Mouse (Mus musculus): Measurements from ENCODE around the gene Shf. TPM values are rescaled to one million over a fixed set of nuclear protein-coding genes. Genes with fewer than 3 reads are reported as not detected.
A peak's percentile ranks its signal among the peaks of the same experiment; 100 is the strongest.

Shf gene
- polyA plus RNA-seq, 1 experiment from 2014 or later, result 8.6 TPM

DNA sequence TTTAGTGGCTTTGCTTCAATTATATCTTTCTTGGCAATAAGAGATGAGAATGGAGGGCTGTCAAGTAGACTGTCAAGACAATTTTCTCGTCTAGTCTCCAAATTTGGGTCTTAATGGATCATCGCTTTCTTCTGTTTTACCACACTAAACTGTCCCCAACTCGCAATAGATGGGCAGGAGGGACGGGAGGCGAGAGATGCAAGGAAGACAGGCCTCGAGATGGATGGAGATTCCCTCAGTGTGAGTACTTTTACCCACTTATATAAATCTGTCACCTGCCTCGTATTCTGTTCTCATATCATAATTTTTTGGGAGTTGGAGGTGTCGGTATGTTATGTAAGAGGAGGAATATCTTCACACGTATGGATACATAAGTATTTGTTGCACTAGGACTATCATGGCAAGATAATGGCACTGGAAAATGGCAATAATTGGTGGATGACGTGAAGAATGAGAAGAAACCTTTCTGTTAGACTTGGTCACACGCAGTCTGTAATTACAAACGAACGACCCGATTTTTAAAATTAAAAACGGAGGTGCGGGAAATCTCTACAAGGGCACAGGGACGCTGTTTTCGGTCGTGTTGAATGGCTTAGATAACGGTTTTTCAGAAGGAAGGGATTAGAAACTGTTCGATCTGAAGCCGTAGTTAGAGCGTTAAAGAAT is 5.8 kb upstream of the Shf start:
- H3K4me2 ChIP-seq (ENCODE audit: low read depth, low read length), result peak overlapping the region; percentile 47
- H3K9me3 ChIP-seq (replicated peaks; ENCODE audit: control insufficient read depth, low read length), result no peaks in the 10 kb centered on the region
- H3K27ac ChIP-seq (replicated peaks; ENCODE audit: low read depth, low read length), result no peak overlapping the region
- no peak for ATAC-seq (replicated peaks; ENCODE audit: insufficient number of reproducible peaks, low FRiP score, low TSS enrichment, low read depth)
- no peaks in the 10 kb centered on the region for H3K4me1 ChIP-seq (ENCODE audit: control insufficient read depth, insufficient read depth, low read length)
- WGBS, result 24% methylated on average over 23 of the region's 23 CpGs
- H3K36me3 ChIP-seq (replicated peaks; ENCODE audit: control insufficient read depth, insufficient read depth, low read depth, low read length), result no peaks in the 10 kb centered on the region
- no peaks in the 10 kb centered on the region for H3K27me3 ChIP-seq (ENCODE audit: control insufficient read depth, insufficient read depth, low read length)
- H3K4me3 ChIP-seq (ENCODE audit: low read depth, low read length), result peak overlapping the region; percentile 39
- H3K9ac ChIP-seq (replicated peaks; ENCODE audit: low read length), result peak overlapping the region; percentile 51
- DNase-seq (ENCODE audit: low spot score), result peak; percentile 50

GRCm38 (mm10) chr2:122374012-122374411 is 5.0 kb upstream of the Shf start:
- H3K9ac ChIP-seq (replicated peaks; ENCODE audit: low read length), result no peak overlapping the region
- DNase-seq (ENCODE audit: low spot score) (no peak), ATAC-seq (replicated peaks; ENCODE audit: insufficient number of reproducible peaks, low FRiP score, low TSS enrichment, low read depth) (no peak)
- no peak overlapping the region for H3K4me2 ChIP-seq (ENCODE audit: low read depth, low read length)
- no peaks in the 10 kb centered on the region for H3K9me3 ChIP-seq (replicated peaks; ENCODE audit: control insufficient read depth, low read length)
- no peaks in the 10 kb centered on the region for H3K36me3 ChIP-seq (replicated peaks; ENCODE audit: control insufficient read depth, insufficient read depth, low read depth, low read length)
- no peak overlapping the region for H3K4me3 ChIP-seq (ENCODE audit: low read depth, low read length)
- no peaks in the 10 kb centered on the region for H3K27me3 ChIP-seq (ENCODE audit: control insufficient read depth, insufficient read depth, low read length)
- no peaks in the 10 kb centered on the region for H3K4me1 ChIP-seq (ENCODE audit: control insufficient read depth, insufficient read depth, low read length)
- WGBS, result 77% methylated on average over 5 of the region's 5 CpGs
- H3K27ac ChIP-seq (replicated peaks; ENCODE audit: low read depth, low read length), result no peak overlapping the region

DNA sequence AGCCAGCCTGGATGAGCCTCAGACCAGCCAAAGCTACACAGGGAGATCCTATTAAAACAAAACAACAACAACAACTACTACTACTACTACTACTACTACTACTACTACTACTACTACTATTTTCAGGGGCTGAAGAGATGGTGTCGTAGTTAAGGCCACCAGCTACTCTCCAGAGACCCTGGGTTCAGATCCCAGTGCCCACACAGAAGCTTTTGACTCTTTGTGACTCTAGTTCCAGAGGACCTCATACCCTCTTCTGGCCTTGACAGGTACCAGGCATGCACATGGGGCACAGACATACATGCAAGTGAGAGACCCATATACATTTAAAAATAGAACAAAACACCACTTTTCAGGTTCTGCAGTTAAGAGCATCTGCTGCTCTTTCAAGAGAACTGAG is 3.6 kb upstream of the Shf start:
- DNase-seq (ENCODE audit: low spot score), result no peak
- Histone ChIP-seq H3K36me3 (replicated peaks; ENCODE audit: control insufficient read depth, insufficient read depth, low read depth, low read length) (no peaks in the 10 kb centered on the region), H3K27ac (replicated peaks; ENCODE audit: low read depth, low read length) (no peak overlapping the region), H3K27me3 (ENCODE audit: control insufficient read depth, insufficient read depth, low read length) (no peaks in the 10 kb centered on the region), H3K4me2 (ENCODE audit: low read depth, low read length) (no peak overlapping the region), H3K4me1 (ENCODE audit: control insufficient read depth, insufficient read depth, low read length) (peaks cover 2% of the 10 kb centered on the region; the same call in 1 of the 2 replicates), H3K4me3 (ENCODE audit: low read depth, low read length) (no peak overlapping the region), H3K9me3 (replicated peaks; ENCODE audit: control insufficient read depth, low read length) (no peaks in the 10 kb centered on the region), H3K9ac (replicated peaks; ENCODE audit: low read length) (no peak overlapping the region)
- no peak for ATAC-seq (replicated peaks; ENCODE audit: insufficient number of reproducible peaks, low FRiP score, low TSS enrichment, low read depth)
- WGBS, result 89% methylated on average over 1 of the region's 1 CpGs

- Histone ChIP-seq H3K9ac (replicated peaks; ENCODE audit: low read length) (no peak overlapping the region), H3K4me3 (ENCODE audit: low read depth, low read length) (no peak overlapping the region), H3K9me3 (replicated peaks; ENCODE audit: control insufficient read depth, low read length) (no peaks in the 10 kb centered on the region), H3K27me3 (ENCODE audit: control insufficient read depth, insufficient read depth, low read length) (no peaks in the 10 kb centered on the region), H3K4me2 (ENCODE audit: low read depth, low read length) (no peak overlapping the region), H3K4me1 (ENCODE audit: control insufficient read depth, insufficient read depth, low read length) (peaks cover 3% of the 10 kb centered on the region; the same call in 1 of the 2 replicates), H3K36me3 (replicated peaks; ENCODE audit: control insufficient read depth, insufficient read depth, low read depth, low read length) (no peaks in the 10 kb centered on the region), H3K27ac (replicated peaks; ENCODE audit: low read depth, low read length) (no peak overlapping the region)
- DNase-seq (ENCODE audit: low spot score), result no peak
- 61% methylated on average over 3 of the region's 3 CpGs for WGBS
- ATAC-seq (replicated peaks; ENCODE audit: insufficient number of reproducible peaks, low FRiP score, low TSS enrichment, low read depth), result no peak
Measured at GRCm38 (mm10) chr2:122372067-122372466, 3.1 kb upstream of the Shf start.

DNA sequence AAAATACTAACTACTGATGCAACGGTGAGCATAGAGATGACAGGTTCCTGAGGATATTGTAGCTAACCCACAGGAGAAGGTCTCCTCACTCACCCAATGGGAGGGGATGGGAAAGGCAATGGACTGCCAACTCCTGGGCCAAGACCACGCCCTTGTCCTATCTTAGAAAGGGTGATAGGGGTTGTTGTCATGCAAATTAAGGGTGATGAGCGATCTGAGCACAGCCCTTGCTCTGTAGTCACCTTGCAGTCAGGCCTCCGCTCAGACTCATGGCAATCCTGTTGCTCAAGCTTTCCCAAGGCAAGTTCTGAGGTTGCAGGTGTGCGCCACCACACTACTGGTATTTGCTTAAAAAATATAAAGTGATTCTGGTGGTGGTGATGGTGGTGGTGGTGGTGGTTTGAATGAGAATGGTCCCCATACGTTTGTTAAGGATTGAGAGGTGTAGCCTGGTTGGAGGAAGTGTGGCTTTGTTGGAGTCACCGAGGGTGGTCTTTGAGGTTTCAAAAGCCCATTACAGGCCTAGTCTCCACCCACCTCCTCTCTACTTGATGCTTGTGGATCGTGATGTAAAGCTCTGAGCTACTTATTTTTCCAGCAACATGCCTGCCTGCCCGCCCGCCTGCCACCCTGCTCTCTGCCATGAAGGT is 1.3 kb upstream of the Shf start:
- no peaks in the 10 kb centered on the region for H3K27me3 ChIP-seq (ENCODE audit: control insufficient read depth, insufficient read depth, low read length)
- no peaks in the 10 kb centered on the region for H3K9me3 ChIP-seq (replicated peaks; ENCODE audit: control insufficient read depth, low read length)
- peaks cover 3% of the 10 kb centered on the region for H3K4me1 ChIP-seq (ENCODE audit: control insufficient read depth, insufficient read depth, low read length)
- 26% methylated on average over 10 of the region's 10 CpGs for WGBS
- ATAC-seq (replicated peaks; ENCODE audit: insufficient number of reproducible peaks, low FRiP score, low TSS enrichment, low read depth) (no peak), DNase-seq (ENCODE audit: low spot score) (no peak)
- no peak overlapping the region for H3K9ac ChIP-seq (replicated peaks; ENCODE audit: low read length)
- no peak overlapping the region for H3K4me2 ChIP-seq (ENCODE audit: low read depth, low read length)
- no peaks in the 10 kb centered on the region for H3K36me3 ChIP-seq (replicated peaks; ENCODE audit: control insufficient read depth, insufficient read depth, low read depth, low read length)
- H3K27ac ChIP-seq (replicated peaks; ENCODE audit: low read depth, low read length), result no peak overlapping the region
- no peak overlapping the region for H3K4me3 ChIP-seq (ENCODE audit: low read depth, low read length)

DNA sequence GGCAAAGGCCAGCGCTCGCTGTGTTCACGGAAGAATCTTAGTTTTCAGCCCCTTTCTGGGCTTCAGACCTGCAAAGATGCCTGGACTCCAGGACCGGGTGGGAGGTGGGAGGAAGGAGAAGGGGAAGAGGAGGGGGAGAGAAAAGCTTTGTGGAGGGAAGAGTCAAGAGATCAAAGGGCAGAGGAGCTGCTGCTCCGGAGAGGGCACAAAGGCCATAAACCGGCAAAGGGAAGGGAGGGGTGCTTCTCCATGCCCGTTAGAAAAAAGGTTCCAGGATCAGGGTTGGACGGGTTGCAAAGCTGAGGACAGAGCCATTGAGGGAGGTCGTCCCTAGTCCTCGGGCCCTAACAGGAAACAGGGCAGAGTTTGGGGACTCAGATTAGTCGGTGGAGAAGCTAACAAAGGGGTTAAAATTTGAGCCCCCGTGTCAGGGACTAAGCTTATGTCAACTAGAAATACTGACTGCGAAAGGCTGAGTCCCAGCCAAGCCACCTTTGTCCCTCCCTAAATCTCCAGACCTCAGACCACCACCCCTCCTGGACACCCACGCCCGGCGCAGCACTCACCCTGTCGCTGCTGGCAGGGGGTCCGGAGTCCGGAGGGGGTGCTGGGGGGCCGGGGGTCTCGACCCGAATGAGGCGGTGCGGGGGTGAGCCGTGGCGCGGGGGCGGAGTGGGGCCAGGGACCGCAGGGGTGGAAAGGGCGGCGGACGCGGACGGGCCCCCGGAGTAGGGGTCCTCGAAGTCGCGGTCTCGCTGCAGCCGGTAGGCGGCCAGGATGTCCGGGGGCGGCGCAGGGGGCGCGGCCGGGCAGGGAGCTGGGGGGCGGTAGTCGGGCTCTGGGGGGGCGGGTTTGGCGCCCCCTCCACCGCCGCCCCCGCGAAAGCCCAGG is 636 bp downstream of the Shf start:
- peak; percentile 37 for DNase-seq (ENCODE audit: low spot score)
- H3K9ac ChIP-seq (replicated peaks; ENCODE audit: low read length), result peak overlapping the region; percentile 90
- under 1% methylated on average over 33 of the region's 55 CpGs for WGBS
- peaks cover 3% of the 10 kb centered on the region for H3K4me1 ChIP-seq (ENCODE audit: control insufficient read depth, insufficient read depth, low read length)
- H3K9me3 ChIP-seq (replicated peaks; ENCODE audit: control insufficient read depth, low read length), result no peaks in the 10 kb centered on the region
- H3K4me2 ChIP-seq (ENCODE audit: low read depth, low read length), result peak overlapping the region; percentile 85
- H3K27me3 ChIP-seq (ENCODE audit: control insufficient read depth, insufficient read depth, low read length), result no peaks in the 10 kb centered on the region
- no peaks in the 10 kb centered on the region; the same call in 1 of the 2 replicates for H3K36me3 ChIP-seq (replicated peaks; ENCODE audit: control insufficient read depth, insufficient read depth, low read depth, low read length)
- peak; percentile 53 for ATAC-seq (replicated peaks; ENCODE audit: insufficient number of reproducible peaks, low FRiP score, low TSS enrichment, low read depth)
- no peak overlapping the region for H3K27ac ChIP-seq (replicated peaks; ENCODE audit: low read depth, low read length)
- peak overlapping the region; percentile 95 for H3K4me3 ChIP-seq (ENCODE audit: low read depth, low read length)

DNA sequence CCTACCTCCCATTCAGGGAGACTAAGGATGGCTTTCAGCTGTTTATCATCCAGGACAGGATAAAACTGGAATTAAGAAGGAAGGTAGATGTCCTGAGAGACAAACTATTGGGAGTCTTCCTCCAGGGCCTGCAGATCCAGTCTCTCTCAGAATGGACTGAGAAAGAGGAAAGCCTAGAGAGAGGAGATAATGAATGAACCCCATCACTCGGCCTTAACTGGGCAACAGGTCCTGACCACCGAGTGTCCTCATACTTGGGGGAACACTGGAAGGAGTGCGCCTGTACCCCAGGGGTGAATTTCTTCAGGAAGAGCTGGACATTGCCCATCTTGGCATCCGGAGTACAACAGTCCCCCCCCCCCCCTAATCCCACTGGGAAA is 1.3 kb downstream of the Shf start:
- Histone ChIP-seq H3K27ac (replicated peaks; ENCODE audit: low read depth, low read length) (no peak overlapping the region), H3K9me3 (replicated peaks; ENCODE audit: control insufficient read depth, low read length) (no peaks in the 10 kb centered on the region), H3K4me1 (ENCODE audit: control insufficient read depth, insufficient read depth, low read length) (peaks cover 3% of the 10 kb centered on the region), H3K27me3 (ENCODE audit: control insufficient read depth, insufficient read depth, low read length) (no peaks in the 10 kb centered on the region), H3K36me3 (replicated peaks; ENCODE audit: control insufficient read depth, insufficient read depth, low read depth, low read length) (no peaks in the 10 kb centered on the region; the same call in 1 of the 2 replicates), H3K9ac (replicated peaks; ENCODE audit: low read length) (peak overlapping the region; percentile 90), H3K4me3 (ENCODE audit: low read depth, low read length) (peak overlapping the region; percentile 95), H3K4me2 (ENCODE audit: low read depth, low read length) (peak overlapping the region; percentile 85)
- ATAC-seq (replicated peaks; ENCODE audit: insufficient number of reproducible peaks, low FRiP score, low TSS enrichment, low read depth) (no peak), DNase-seq (ENCODE audit: low spot score) (no peak)
- WGBS, result 11% methylated on average over 4 of the region's 4 CpGs
